Mouse (Mus musculus): Measurements from ENCODE around the gene Fbxl12. TPM values are rescaled to one million over a fixed set of nuclear protein-coding genes. Genes with fewer than 3 reads are reported as not detected.

Fbxl12 gene
- total RNA-seq, 2 experiments from 2014 or later = 12.4 to 16.8 TPM

DNA sequence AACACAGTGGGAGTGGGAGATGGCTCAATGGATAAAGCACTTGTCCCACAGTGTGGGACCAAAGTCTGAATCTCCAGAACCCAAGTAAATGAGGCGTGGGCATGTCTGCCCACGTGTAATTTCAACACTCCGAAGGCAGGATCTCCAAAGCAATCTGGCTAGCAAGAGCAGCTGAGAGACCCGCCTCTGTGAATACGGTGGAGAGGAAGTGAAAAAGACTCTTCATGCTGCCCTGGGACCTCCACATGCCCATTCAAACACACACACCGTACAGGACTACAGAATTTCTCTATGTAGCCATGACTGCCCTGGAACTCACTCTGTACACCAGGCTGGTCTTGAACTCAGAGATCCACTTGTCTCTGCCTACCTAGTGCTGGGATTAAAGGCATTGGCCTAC lies 43.3 kb downstream of the Fbxl12 start:
- no peak for DNase-seq
- intact Hi-C loops (cut with DNase I) = no loop called here

DNA sequence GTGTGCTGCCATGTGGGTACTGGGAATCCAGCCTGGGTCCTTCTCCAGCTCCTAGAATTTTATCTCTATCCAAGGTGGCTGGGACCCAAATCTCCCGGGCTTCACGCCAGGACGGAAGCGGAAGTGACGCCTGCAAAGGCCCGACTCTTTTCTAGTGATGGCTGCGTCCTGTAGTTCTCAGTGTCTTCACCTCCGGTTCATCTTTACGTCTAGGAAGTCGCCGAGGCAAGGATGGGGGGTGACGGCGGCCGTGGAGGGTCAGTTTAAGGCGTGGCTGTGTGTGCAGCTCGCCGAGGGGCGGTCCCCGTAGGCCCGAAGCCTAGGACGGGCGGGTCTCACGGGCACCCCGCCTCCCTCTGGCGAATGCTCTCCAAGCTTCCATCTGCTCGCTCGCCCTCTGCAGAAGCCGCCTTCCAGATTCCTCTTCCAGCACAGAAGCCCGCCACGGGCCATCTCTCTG lies 63.4 kb downstream of the Fbxl12 start, which contains the start of gene Zfp846:
Gene Zfp846, plus strand, starts transcription at position 117 of the 460 bp plus-strand sequence.
- intact Hi-C loops (cut with DNase I) = loop anchor here (2.0 kb wide), 1 partner anchor 64 kb away; the partner anchor contains the start of gene Fbxl12
- peak; percentile 97 to 98 for DNase-seq

DNA sequence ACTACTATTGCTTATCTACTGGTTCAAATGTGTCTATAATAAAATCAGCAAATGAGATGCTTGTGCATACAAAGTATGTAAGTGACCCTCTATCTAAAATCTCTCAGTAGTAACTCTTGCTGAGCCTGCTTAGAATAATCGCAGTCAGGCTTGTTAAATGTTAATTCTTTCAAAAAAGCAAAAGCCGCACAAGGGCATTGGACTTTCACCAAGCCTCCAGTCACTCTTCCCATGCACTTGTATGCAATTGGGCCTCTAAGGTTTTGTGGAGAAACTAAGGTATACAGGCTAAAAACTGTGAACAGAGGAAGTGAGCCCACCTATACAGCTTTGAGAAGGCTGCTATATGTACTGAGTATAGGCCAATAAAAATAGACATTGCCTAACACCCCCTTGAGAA lies 68.0 kb downstream of the Fbxl12 start:
- DNase-seq = no peak
- intact Hi-C loops (cut with DNase I) = no loop called here

DNA sequence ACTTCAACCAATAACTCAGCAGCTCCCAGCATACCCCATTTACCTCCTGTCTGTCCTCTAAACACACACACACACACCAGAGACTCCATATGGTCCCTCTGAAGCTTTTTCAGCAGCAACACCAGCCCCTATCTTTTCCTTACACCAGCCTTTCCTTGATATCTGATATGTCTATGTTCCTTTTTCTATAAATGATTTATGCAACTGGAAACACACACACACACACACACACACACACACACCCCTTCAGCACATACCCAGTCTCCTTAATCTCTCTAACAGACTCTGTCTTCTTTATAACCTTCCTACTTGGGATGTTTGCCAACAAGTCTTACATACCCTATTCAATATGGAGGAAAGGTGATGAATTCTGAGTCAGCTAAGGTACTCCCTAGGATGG lies 73.5 kb downstream of the Fbxl12 start:
- intact Hi-C loops (cut with DNase I) = no loop called here
- no peak for DNase-seq

Other genes starting within 250 kb of the Fbxl12 start
- gene Zfp26, start 184.6 kb downstream of the Fbxl12 start, total RNA-seq (2021) = 10 to 100 TPM; 14.3 to 15.3 TPM
- 10 to 100 TPM; 12.4 to 13.1 TPM for gene Zfp426, start 152.0 kb downstream of the Fbxl12 start, total RNA-seq (2021)
- 10 to 100 TPM; 32.2 to 36.1 TPM for gene Zfp266, start 123.3 kb downstream of the Fbxl12 start, total RNA-seq (2021)
- gene Zfp846, start 63.5 kb downstream of the Fbxl12 start, total RNA-seq (2021) = 1 to 10 TPM; 6.8 to 8.2 TPM
- gene Ubl5, start 1.9 kb downstream of the Fbxl12 start, total RNA-seq (2021) = 100 to 1,000 TPM; 226 to 229 TPM
- gene Pin1, start 7.3 kb upstream of the Fbxl12 start, total RNA-seq (2021) = 10 to 100 TPM; 17.7 to 17.8 TPM
- under 1 TPM; 0.29 to 0.41 TPM for gene Olfm2, start 101.6 kb upstream of the Fbxl12 start, total RNA-seq (2021)
- gene Col5a3, start 170.3 kb upstream of the Fbxl12 start, total RNA-seq (2021) = 10 to 100 TPM; 31.8 to 33.2 TPM
- gene Rdh8, start 173.7 kb upstream of the Fbxl12 start, total RNA-seq (2021) = not detected
- gene A230050P20Rik, start 223.9 kb upstream of the Fbxl12 start, total RNA-seq (2021) = 1 to 10 TPM; 4.6 to 5.0 TPM
- gene Angptl6, start 235.0 kb upstream of the Fbxl12 start, total RNA-seq (2021) = 1 to 10 TPM; 1.9 TPM
- gene Ppan, start 243.4 kb upstream of the Fbxl12 start, total RNA-seq (2021) = 1 to 10 TPM; 7.2 to 9.3 TPM